Mouse (Mus musculus) heart, adult 11 months (tissue): Measurements from ENCODE around the gene Leap2.

Source experiments
- DNase-seq: peaks from one replicate; pipeline ENCODE4 v3.0.0; 2022

Gene Leap2

DNA sequence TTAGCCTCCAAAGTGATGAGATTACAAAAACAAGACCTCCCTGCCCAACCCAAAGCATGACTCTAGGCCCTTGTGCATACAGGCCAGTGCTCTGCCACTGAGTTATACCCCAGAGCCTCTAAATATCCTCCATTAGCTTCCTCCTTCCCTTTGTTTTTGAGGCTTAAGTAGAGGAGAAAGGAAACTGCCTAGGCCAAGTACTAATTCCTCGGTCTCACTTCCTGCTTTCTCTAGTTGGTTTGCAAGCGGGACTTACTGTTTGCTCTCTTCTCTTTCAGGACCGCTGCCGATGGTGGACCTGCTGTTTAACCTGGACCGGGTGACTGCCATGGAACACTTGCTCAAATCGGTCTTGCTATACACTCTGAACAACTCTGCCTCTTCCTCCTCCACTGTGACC is 13.4 kb upstream of the Leap2 start:
- DNase-seq, result no peak

DNA sequence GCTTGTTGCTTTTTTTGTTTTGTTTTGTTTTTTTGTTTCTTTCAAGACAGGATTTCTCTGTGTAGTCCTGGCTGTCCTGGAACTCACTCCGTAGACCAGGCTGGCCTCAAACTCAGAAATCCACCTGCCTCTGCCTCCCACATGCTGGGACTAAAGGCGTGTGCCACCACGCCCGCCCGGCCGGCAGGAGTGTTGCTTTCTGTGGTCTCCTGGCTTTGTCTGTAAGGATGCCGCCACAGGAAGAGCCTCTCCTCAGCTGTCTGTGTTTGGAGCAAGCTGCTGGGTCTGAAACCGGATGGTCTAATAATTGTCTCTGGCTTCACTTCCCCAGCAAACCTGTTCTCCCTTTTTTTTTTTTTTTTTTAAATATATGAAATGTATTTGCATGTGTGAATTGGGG is 12.5 kb upstream of the Leap2 start:
- no peak for DNase-seq

DNA sequence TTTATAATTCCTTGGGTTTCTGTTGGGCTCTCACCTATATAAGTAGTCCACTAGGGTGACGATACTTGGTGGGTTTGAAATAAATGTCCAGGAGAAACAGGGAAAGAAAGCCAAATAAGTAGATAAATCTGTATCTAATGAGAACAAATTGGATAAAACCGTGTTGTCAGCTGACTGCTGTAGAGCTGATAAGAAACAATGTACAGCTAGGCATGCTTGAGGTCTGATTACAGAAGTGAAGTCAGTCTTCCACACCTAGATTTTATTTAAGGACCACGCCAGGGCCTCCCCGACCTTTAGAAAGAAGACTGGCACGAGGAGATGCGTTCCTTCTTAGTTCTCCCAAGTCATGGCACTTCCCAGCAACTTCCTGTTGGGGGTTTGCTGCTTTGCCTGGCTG is 10.1 kb upstream of the Leap2 start:
- no peak for DNase-seq

DNA sequence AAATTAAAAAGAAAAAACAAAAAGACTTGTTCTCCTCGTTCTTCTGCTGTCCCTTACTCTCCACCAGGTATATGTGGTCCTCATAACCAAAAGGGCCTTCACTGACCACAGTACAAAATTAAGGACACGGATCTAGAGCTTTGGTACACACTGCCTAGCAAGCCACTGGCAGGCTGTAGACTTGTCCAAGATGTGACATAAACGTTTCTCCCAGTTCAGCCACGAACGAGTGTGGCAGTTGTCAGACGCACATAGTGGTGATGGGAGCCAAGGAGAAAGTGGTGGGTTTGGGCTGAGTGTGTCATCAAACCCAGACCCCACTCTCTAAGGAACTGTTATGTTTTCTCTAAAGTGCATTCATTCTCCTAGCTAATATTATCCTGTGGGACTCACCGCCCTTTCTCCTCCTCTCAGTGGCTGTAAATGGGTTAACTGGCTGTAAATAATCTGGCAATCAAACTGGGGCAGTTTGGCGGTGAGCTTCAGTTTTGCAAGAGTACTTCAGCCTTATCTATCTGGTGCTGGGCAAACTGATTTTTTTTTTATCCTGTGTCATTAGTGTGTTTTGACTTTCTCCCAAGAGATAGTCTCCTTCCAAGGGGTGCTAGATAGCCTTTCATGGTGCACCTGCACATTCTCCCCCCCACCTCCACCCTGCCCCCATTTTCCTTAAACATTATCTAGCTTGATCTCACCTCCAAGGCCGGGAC is 8.5 kb upstream of the Leap2 start:
- peak; percentile 72 for DNase-seq

DNA sequence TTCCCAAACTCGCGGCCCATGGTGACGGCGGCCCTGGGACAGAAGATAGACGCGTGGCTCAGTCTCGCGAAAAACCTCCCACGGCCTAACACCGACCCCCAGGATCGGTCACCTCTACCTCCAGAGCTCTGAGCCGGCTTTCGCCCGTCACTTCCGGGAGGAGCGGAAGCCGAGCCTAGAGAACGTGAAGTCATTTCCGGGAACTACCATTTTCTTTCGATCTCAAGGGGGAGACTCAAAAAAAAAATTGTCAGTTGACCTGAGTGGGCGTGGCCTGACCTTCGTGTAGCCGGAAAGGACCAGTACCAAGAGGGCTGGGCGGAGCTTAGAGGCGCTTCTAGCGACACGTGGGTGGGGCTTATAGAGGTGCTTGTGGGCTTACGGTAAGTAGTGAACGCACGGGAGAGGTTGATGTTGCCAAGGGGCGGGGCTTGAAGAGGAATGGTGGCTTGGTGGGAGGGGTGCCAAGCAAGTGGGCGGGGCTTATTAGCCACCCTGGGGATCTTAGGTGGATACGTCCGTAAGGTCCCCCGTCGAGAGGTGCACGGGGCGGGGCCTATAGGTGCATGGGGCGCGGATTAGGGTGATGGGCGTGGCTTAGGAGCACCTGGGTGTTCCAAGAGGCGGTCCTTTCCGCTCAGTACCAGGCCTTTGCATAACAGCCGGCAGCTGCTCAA is 7.8 kb upstream of the Leap2 start, which contains the start of the genes Uqcrq and Gdf9:
Gene Uqcrq, minus strand, starts transcription at position 162 of the 677 bp plus-strand sequence.
Gene Gdf9, plus strand, starts transcription at position 354 of the 677 bp plus-strand sequence.
- DNase-seq, result peak; percentile 100

DNA sequence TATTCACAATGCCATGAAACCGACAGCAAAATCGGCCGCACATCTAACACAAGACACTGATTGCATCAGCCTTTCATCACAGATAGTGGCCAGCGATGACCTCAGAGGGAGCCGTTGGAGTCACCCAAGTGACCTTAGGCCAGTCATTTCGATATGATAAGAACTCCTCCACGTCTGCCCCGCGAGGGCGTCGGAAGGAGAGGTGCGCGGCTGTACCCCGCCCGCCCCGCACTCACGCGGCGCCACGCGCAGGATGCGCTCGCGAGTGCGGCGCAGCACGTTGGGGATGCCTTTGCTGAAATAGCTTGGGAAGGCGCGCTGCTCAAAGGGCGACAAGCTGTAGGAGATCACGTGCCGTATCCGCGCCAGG is 7.3 kb upstream of the Leap2 start:
- DNase-seq, result no peak

DNA sequence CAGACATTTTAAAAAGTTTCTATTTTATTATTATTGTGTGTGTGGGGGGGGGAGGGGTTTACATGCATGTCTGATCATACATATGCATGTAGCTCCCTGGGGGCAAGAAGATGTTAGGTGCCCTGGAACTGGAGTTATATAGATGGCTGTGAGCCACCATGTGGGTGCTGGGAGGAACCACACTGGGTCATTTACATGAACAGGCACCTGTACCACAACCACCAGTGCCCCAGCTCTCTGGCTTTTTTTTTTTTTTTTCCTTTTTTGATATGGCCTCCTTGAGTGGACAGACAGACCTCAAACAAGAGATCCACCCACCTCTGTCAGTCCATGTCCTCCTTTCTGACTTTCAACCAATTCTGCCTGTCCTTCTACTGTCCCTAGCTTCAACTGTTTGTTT is 6.2 kb upstream of the Leap2 start:
- DNase-seq, result peak; percentile 79

DNA sequence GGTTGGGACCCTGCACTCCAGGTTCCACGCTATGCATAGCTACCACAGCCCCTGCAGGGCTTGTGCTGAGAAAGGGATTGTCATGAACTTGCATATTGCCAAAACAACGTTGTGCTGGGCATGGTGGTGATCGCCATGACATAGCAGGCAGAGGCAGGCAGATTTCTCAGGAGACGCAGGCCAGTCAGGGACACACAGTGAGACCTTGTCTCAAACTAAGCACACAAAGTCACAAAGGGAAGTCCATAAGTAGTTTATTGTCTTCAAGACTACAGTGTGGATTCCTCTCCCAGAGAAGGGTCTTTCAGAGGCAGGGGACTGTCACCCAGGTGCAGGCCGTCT is 5.7 kb upstream of the Leap2 start:
- peak; percentile 83 for DNase-seq

DNA sequence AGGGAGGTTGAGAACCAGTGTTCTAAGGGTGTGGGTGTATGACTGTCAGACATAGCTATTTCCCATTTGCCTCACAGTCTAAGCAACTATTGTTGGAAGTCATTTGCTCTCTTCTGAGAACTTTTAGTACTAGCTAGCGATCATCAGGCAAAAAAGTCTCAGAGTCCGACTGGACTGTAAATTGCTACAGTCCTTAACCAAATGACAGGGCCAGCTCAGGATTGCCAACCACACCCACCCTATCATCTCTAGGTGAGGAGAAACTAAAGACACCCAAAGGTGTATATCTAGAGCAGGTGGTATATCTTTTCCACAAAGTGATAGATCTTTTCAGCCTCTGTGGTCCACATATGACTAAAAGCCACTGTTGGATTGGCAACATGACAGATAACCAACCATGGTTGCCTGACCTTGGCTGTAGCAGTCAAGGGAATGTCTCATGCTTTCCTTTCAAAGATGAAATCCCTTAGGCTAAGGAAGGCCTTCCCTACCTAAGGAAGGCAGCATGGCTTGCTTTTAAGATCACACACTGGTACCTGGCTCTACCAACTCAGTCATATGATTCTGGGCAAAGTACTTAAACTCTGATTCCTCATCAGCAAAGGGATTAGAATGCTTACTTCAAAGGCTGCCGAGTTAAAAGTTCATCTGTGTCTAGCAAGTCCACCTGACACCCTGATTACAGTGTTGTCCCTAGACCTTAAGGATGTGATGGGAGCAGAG is 5.2 kb upstream of the Leap2 start:
- peak; percentile 79 for DNase-seq

DNA sequence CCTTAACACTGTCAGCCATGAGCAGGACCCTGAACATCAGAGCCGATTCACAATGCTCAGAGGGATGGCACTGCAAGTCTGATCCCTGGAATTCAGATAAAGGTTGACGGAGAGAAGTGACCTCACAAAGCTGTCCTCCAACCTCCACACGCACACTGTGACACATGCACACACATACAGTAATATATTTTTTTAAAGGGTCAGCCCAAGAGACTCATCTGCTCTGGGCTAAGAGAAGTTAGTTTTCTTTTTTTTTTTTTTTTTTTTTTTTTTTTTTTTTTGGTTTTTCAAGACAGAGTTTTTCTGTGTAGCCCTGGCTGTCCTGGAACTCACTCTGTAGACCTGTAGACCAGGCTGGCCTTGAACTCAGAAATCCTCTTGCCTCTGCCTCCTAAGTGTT is 3.9 kb upstream of the Leap2 start:
- peak; percentile 42 for DNase-seq

DNA sequence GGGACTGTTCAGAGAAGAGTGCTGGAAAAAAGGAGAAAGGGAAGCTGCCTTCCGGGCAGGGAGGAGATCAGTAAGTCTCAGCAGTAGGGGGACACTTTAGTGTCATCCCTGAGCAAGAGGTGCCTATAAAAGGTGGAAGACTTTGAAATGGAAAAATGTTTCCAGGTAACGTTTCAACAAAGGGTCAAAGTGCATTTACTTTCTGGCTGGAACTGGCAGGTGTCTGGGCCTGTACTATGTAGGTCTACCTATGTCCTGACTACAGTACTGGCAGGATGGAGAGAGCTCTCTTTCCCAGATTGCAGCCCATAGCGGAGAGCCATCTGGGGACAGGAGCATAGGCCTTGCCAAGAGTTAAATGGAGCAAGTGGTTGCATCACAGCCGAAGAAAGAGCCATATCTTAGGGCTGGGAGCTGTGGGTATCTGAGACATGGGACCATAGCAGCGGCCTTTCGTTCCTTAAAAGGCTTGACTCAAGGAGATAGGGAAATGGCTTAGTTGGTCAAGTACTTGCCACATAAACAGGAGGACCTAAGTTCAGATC is 2.8 kb upstream of the Leap2 start:
- peak; percentile 84 for DNase-seq

DNA sequence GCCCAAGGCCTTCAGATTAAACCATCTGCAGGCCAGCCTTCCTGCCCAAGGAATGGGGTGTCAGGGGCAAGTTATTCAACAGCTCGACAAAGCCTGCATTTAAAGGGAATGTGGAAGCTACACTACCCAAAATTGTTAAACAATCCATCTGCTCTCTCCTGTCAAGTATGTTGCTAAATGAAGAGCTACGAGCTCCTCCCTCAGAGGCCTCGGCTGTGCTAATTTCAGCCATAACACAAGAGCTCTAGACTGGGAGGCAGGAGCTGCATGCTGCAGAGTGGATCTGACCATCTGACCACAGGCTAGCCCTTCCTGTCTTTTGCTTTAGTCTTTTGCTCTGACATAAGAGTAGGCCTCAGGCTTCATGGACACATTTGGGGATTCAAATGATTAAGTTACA is 2.3 kb upstream of the Leap2 start:
- DNase-seq, result peak; percentile 82

DNA sequence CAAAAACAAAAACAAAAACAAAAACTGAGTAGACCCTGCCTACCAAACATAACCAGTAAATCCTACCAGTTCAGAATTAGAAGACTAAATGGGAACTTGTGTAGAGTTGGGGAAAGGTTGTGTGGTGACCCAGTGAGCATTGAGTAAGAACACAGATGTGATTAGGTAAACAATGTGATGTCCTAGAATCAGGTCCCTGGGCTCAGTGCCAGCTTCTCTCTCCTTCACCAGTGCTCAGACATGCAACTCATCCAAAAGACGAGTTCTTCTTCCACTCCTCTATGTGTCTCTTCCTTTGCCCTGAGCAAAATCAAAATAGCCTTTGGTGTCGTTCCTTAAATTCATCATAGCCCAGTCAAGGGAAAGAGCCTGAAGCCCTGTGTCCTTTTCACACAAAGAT is 1.9 kb upstream of the Leap2 start:
- DNase-seq, result peak; percentile 57

DNA sequence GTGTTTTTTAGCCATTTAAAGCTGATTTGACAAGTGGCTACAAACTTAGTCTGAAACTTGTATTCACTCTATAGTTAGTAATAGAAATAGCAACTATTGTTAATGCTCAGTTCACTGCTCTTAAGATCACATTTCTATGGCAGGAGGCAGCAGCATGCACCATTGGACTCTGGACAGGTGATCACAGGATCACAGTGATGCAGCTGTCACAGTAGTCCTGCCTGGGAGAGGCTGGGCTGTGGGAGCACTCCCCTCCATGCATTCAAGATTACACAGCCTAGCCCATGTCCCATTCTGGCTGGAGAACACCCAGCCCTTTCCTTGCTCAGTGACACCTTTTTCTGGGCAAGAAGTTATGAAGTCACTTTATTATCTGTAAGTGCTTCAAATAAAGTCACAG is 4.9 kb downstream of the Leap2 start:
- DNase-seq, result peak; percentile 85

DNA sequence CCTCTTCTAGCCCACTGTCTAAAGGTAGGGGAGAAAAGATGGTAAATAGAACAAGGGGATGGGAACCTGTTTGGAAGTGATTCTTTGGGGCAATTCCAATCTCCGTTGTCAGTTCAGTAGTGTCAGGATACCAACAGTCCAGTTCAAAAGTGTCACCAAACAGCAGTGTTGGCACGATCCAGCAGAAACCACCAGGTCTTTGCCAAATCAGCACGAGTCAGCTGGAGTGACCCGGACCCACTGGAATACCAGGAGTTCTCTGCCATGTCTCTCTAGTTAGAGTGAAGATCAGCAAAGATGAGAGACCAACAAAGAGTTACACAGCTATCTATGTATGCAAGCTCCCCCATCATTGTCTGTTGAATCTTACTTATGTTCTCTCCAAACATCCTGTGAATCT is 9.1 kb downstream of the Leap2 start:
- DNase-seq, result peak; percentile 56

DNA sequence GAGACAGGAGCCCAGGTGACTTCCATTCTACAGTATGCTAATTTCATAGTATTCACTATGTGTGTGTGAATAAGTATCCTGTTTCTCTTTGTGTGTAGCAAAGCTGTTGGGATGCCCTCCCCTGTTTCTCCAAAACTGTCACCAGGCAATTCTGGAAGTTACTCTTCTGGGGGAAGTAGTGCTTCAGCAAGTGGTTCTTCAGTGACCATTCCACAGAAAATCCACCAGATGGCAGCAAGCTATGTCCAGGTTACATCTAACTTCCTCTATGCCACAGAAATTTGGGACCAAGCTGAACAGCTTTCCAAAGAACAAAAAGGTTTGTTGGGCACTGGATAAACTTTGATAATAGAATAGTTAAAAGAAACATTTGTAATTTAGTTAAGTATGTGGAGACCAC is 11.2 kb downstream of the Leap2 start:
- peak; percentile 77 for DNase-seq

DNA sequence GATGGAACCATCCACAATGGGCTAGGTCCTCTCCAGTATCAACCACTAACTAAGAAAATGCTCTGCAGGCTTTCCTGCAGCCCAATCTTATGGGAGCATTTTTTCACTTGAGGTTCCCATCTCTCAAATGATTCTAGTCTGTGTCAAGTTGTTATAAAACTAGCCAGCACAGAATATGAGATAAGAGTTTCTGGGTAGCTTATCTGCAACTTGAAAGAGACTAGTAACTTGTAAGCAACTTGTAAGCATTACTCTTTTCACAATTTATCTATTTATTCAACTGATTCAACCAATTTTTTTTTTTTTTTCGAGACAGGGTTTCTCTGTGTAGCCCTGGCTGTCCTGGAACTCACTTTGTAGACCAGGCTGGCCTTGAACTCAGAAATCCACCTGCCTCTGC is 19.3 kb downstream of the Leap2 start:
- DNase-seq, result no peak

DNA sequence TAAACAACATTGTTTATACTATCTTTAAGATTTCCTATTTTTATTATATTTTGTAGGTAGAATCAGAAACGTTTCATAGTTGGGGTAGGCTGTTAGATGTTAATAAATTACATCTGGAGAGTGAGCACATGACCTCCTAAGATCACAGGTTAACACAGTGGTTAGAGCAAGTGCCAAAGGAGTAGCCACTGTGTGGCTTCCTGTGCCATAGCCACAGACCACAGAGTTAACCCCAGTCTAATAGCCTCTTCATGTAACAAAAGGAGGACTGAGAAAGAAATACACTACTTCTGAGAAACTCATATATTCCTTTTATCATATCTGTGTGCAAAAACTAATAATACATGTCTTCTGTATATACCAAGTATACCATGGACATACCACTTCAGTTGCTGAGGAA is 29.1 kb downstream of the Leap2 start:
- DNase-seq, result no peak

DNA sequence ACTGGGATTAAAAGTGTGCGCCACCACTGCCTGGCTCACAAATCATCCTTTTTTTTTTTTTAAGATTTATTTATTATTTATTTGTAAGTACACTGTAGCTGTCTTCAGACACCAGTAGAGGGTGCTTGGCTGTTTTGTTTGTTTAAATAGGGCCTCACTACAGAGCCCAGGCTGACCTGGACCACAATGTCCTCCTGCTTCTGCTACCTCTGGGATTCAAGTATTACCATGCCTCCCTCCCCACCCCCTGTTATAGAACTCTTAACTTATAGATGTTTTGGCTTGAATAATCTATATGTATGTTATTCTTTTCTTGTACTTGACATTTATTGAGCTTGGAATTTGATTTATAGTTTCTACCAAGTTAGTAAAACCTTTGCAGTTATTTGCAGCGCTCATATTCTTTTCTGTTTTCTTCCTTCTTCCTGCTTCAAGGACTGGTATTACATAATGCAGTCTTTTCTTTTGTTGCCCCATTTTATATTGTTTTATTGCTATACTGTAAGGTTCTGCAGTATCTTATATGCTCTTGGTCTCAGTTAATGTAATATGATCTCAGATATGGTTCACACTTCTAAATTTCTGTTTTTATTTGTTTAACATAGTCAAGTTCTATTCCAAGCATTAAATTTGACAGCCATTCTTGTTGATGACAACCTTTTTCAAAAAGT is 39.1 kb downstream of the Leap2 start:
- no peak for DNase-seq

DNA sequence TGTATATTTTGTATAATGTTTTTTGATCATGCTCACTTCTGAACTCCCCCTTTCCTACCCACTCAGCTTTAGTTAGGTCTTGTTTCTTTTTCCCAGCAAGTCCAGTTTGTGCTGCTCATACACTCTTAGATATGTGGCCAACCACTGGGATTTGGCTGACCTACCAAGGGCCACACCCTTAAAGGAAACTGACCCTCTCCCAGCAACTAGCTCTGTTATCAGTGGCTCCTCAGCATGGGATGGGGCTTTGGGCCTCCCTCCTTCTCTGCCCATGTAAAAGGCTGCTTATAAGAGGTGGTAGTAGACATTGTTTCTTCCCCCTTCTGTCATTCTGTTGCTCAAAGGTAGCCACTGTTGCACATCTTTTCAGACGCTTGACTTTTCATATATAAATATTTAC is 44.1 kb downstream of the Leap2 start:
- DNase-seq, result peak; percentile 90
